Mouse (Mus musculus): ENCODE results near the gene Tuba4a. TPM values are rescaled to one million over a fixed set of nuclear protein-coding genes. Genes with fewer than 3 reads are reported as not detected.

The Tuba4a gene
- polyA plus RNA-seq, 1 experiment from 2014 or later: 298 TPM

- Histone ChIP-seq H3K4me1 (ENCODE audit: insufficient read depth) (peaks cover 6% of the 10 kb centered on the region; the same call in 1 of the 2 replicates), H3K27me3 (ENCODE audit: insufficient read depth, low read length) (no peaks in the 10 kb centered on the region), H3K9me3 (ENCODE audit: low read length) (no peaks in the 10 kb centered on the region), H3K27ac (ENCODE audit: low read depth) (no peak overlapping the region), H3K9ac (replicated peaks) (no peak overlapping the region), H3K36me3 (replicated peaks; ENCODE audit: insufficient read depth, low read length) (no peaks in the 10 kb centered on the region), H3K4me2 (ENCODE audit: low read depth, low read length) (no peak overlapping the region), H3K4me3 (ENCODE audit: low read depth, low read length) (no peak overlapping the region)
- 58% methylated on average over 16 of the region's 16 CpGs for WGBS (ENCODE audit: insufficient replicate concordance)
- DNase-seq (peak; percentile 90), ATAC-seq (no peak)
- TF ChIP-seq CTCF (IDR thresholded peaks at IDR 0.05; ENCODE audit: low read depth) (peak; percentile 95), EP300 (IDR thresholded peaks at IDR 0.05; ENCODE audit: low read depth) (no peak)
Observed at GRCm38 (mm10) chr1:75253849-75254624, 34.4 kb upstream of the Tuba4a start.

DNA sequence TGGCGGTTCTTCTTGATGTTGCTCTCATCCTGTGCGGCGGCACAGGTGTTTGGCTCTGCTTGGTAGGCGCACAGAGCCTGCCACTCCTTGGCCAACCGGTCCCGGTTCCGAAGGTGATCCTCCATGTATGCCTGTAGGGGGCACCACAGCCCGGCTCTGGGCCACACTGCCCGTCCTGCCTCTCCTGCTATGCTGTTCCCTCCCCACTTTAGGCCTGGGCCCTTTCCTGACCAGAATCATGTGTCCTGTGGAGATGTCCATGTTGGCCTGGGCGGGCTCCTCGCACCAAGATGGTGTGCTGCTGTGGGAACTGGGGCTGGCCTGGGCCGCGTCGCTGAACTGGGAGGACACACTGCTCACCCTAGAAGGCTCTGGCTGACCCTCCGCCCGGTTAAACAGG is 33.4 kb upstream of the Tuba4a start:
- DNase-seq: peak; percentile 30
- no peak for ATAC-seq
- peaks cover 11% of the 10 kb centered on the region for H3K4me1 ChIP-seq (ENCODE audit: insufficient read depth)
- 71% methylated on average over 16 of the region's 16 CpGs for WGBS (ENCODE audit: insufficient replicate concordance)
- no peak overlapping the region for H3K4me2 ChIP-seq (ENCODE audit: low read depth, low read length)
- no peaks in the 10 kb centered on the region for H3K9me3 ChIP-seq (ENCODE audit: low read length)
- peak; percentile 38 for TF ChIP-seq CTCF (IDR thresholded peaks at IDR 0.05; ENCODE audit: low read depth)
- TF ChIP-seq EP300 (IDR thresholded peaks at IDR 0.05; ENCODE audit: low read depth): no peak
- H3K9ac ChIP-seq (replicated peaks): no peak overlapping the region
- no peaks in the 10 kb centered on the region for H3K27me3 ChIP-seq (ENCODE audit: insufficient read depth, low read length)
- no peak overlapping the region for H3K4me3 ChIP-seq (ENCODE audit: low read depth, low read length)
- H3K36me3 ChIP-seq (replicated peaks; ENCODE audit: insufficient read depth, low read length): no peaks in the 10 kb centered on the region
- H3K27ac ChIP-seq (ENCODE audit: low read depth): no peak overlapping the region

GRCm38 (mm10) chr1:75252308-75252707 is 32.6 kb upstream of the Tuba4a start:
- 69% methylated on average over 13 of the region's 13 CpGs for WGBS (ENCODE audit: insufficient replicate concordance)
- no peak for ATAC-seq

GRCm38 (mm10) chr1:75251112-75251970 is 31.7 kb upstream of the Tuba4a start:
- peak; percentile 89 for DNase-seq
- peak overlapping the region; percentile 34; the same call in 1 of the 2 replicates for H3K27ac ChIP-seq (ENCODE audit: low read depth)
- no peaks in the 10 kb centered on the region for H3K9me3 ChIP-seq (ENCODE audit: low read length)
- H3K27me3 ChIP-seq (ENCODE audit: insufficient read depth, low read length): no peaks in the 10 kb centered on the region
- no peaks in the 10 kb centered on the region for H3K36me3 ChIP-seq (replicated peaks; ENCODE audit: insufficient read depth, low read length)
- WGBS (ENCODE audit: insufficient replicate concordance): 5% methylated on average over 21 of the region's 22 CpGs
- H3K4me3 ChIP-seq (ENCODE audit: low read depth, low read length): peak overlapping the region; percentile 25; the same call in 1 of the 2 replicates
- peak overlapping the region; percentile 5 for H3K9ac ChIP-seq (replicated peaks)
- peak overlapping the region; percentile 69 for H3K4me2 ChIP-seq (ENCODE audit: low read depth, low read length)
- H3K4me1 ChIP-seq (ENCODE audit: insufficient read depth): peaks cover 11% of the 10 kb centered on the region
- no peak for TF ChIP-seq EP300 (IDR thresholded peaks at IDR 0.05; ENCODE audit: low read depth)
- peak; percentile 98 for TF ChIP-seq CTCF (IDR thresholded peaks at IDR 0.05; ENCODE audit: low read depth)
- peak; percentile 77 for ATAC-seq

More at GRCm38 (mm10) chr1:75252308-75252707, 32.6 kb upstream of the Tuba4a start:
- no peaks in the 10 kb centered on the region for H3K9me3 ChIP-seq (ENCODE audit: low read length)
- H3K27me3 ChIP-seq (ENCODE audit: insufficient read depth, low read length): no peaks in the 10 kb centered on the region
- no peak for TF ChIP-seq CTCF (IDR thresholded peaks at IDR 0.05; ENCODE audit: low read depth)
- TF ChIP-seq EP300 (IDR thresholded peaks at IDR 0.05; ENCODE audit: low read depth): no peak
- DNase-seq: peak; percentile 16
- no peaks in the 10 kb centered on the region for H3K36me3 ChIP-seq (replicated peaks; ENCODE audit: insufficient read depth, low read length)
- H3K4me1 ChIP-seq (ENCODE audit: insufficient read depth): peaks cover 11% of the 10 kb centered on the region
- no peak overlapping the region for H3K4me3 ChIP-seq (ENCODE audit: low read depth, low read length)
- H3K27ac ChIP-seq (ENCODE audit: low read depth): no peak overlapping the region
- no peak overlapping the region for H3K4me2 ChIP-seq (ENCODE audit: low read depth, low read length)
- no peak overlapping the region for H3K9ac ChIP-seq (replicated peaks)

GRCm38 (mm10) chr1:75250498-75250897 is 30.8 kb upstream of the Tuba4a start:
- H3K9me3 ChIP-seq (ENCODE audit: low read length): no peaks in the 10 kb centered on the region
- ATAC-seq (no peak), DNase-seq (no peak)
- no peaks in the 10 kb centered on the region for H3K27me3 ChIP-seq (ENCODE audit: insufficient read depth, low read length)
- no peak overlapping the region for H3K4me2 ChIP-seq (ENCODE audit: low read depth, low read length)
- H3K4me3 ChIP-seq (ENCODE audit: low read depth, low read length): no peak overlapping the region
- no peaks in the 10 kb centered on the region for H3K36me3 ChIP-seq (replicated peaks; ENCODE audit: insufficient read depth, low read length)
- WGBS (ENCODE audit: insufficient replicate concordance): 91% methylated on average over 3 of the region's 3 CpGs
- no peak for TF ChIP-seq EP300 (IDR thresholded peaks at IDR 0.05; ENCODE audit: low read depth)
- no peak for TF ChIP-seq CTCF (IDR thresholded peaks at IDR 0.05; ENCODE audit: low read depth)
- no peak overlapping the region for H3K9ac ChIP-seq (replicated peaks)
- H3K27ac ChIP-seq (ENCODE audit: low read depth): no peak overlapping the region
- peaks cover 11% of the 10 kb centered on the region for H3K4me1 ChIP-seq (ENCODE audit: insufficient read depth)
